Mouse (Mus musculus): ENCODE data around the gene Olfr1217. TPM values are rescaled to one million over a fixed set of nuclear protein-coding genes. Genes with fewer than 3 reads are reported as not detected.
"Not testable (repeated sequence)": the region's sequence is repeated elsewhere in the genome, so short reads cannot be mapped to it uniquely, and the experiment has no call there.

Olfr1217 gene
- not detected in 2 replicates for polyA plus RNA-seq (2014; fragmentation: Nextera tagmentation; extraction: Ambion mirVana)

DNA sequence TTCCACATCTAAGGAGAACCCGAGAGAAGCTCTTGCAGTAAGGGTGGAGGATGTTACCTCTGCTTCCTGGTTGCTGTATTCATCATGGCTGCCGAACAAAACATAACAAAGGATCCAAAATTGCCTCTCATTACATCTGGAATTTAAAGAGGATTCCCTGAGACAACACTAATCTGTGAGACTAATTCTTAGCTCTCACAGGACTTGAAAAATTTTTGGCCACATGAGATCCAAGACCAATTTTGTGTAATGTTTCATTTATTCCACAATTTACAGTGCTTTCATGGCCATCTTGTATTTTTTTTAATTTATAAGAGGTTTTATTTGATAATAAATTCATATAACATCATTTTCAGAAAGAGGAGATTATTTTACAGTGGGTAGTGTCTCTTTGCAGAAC lies at the start of gene Olfr1217:
Gene Olfr1217, minus strand, starts transcription at position 101 of the 400 bp plus-strand sequence.
- Histone ChIP-seq H3K4me1 (ENCODE audit: control insufficient read depth in 2 of 2, insufficient read depth in 2 of 2, low read length in 2 of 2) (no peaks in the 10 kb centered on the region), H3K9me3 (ENCODE audit: control insufficient read depth, low read length) (no peaks in the 10 kb centered on the region), H3K27ac (replicated peaks in 1 of 2; ENCODE audit: control insufficient read depth in 1 of 2, insufficient read depth in 1 of 2, low read depth in 2 of 2, low read length in 2 of 2) (no peak within 1 kb of the TSS), H3K27me3 (ENCODE audit: control insufficient read depth, insufficient read depth, low read length) (no peaks in the 10 kb centered on the region), H3K4me3 (ENCODE audit: control insufficient read depth in 1 of 2, insufficient read depth in 1 of 2, low read depth in 1 of 2, low read length in 2 of 2) (no peak within 1 kb of the TSS), H3K9ac (ENCODE audit: low read length) (no peak within 1 kb of the TSS), H3K36me3 (ENCODE audit: control insufficient read depth, insufficient read depth, low read length) (no peaks in the 10 kb centered on the region), H3K4me2 (ENCODE audit: low read length) (no peak within 1 kb of the TSS)
- no peak for ATAC-seq (ENCODE audit: insufficient number of reproducible peaks, insufficient read depth, low FRiP score, low read depth)
- 62% methylated on average over 2 of the region's 2 CpGs for WGBS

DNA sequence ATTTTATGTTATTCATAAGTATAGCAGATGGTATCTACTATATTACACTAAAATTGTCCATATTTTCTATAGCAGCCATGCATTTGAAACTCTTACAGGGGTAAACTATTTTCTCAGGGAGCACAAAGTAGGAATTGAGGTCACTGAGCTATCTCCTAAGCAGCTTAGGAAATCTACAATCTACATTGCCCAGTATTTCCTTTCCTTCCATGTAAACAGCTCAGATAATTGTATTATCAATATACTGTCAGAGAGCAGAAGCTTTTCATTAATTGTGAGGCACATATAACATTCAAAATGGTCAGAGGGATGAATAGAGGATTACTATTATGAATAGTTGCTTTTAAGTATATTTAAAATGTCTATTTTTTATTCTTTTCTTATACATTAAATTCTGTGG lies 49.6 kb upstream of the Olfr1217 start:
- no peak overlapping the region for H3K9ac ChIP-seq (ENCODE audit: low read length)
- no peak for ATAC-seq (ENCODE audit: insufficient number of reproducible peaks, insufficient read depth, low FRiP score, low read depth)
- no peaks in the 10 kb centered on the region for H3K36me3 ChIP-seq (ENCODE audit: control insufficient read depth, insufficient read depth, low read length)
- H3K4me2 ChIP-seq (ENCODE audit: low read length): no peak overlapping the region
- H3K4me1 ChIP-seq (ENCODE audit: control insufficient read depth in 2 of 2, insufficient read depth in 2 of 2, low read length in 2 of 2): no peaks in the 10 kb centered on the region
- no peak overlapping the region for H3K4me3 ChIP-seq (ENCODE audit: control insufficient read depth in 1 of 2, insufficient read depth in 1 of 2, low read depth in 1 of 2, low read length in 2 of 2)
- no peaks in the 10 kb centered on the region for H3K9me3 ChIP-seq (ENCODE audit: control insufficient read depth, low read length)
- H3K27me3 ChIP-seq (ENCODE audit: control insufficient read depth, insufficient read depth, low read length): no peaks in the 10 kb centered on the region
- no peak overlapping the region for H3K27ac ChIP-seq (replicated peaks in 1 of 2; ENCODE audit: control insufficient read depth in 1 of 2, insufficient read depth in 1 of 2, low read depth in 2 of 2, low read length in 2 of 2)

DNA sequence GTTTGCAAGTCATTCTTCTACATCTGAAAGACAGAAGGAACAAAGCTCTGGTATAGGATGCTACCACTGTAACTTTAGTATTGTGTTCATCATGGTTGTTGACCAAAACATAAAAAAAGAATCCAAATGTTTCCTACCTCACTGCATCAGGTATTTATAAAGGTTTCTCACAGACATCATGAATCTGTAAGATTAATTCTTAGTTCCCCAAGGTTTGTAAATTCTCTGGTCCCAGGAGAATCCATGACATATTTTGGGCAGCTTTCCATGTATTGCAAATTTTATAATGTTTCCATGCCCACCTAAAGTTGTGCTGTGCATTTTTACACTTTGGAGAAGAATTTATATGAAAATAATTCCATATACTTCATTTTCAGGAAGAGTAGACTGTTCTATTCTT lies 29.2 kb upstream of the Olfr1217 start, which contains the start of gene Olfr1218:
Gene Olfr1218, minus strand, starts transcription at position 101 of the 400 bp plus-strand sequence.
- no peak within 1 kb of the TSS for H3K27ac ChIP-seq (replicated peaks in 1 of 2; ENCODE audit: control insufficient read depth in 1 of 2, insufficient read depth in 1 of 2, low read depth in 2 of 2, low read length in 2 of 2)
- H3K27me3 ChIP-seq (ENCODE audit: control insufficient read depth, insufficient read depth, low read length): no peaks in the 10 kb centered on the region
- no peak within 1 kb of the TSS for H3K4me2 ChIP-seq (ENCODE audit: low read length)
- H3K9me3 ChIP-seq (ENCODE audit: control insufficient read depth, low read length): no peaks in the 10 kb centered on the region
- H3K36me3 ChIP-seq (ENCODE audit: control insufficient read depth, insufficient read depth, low read length): no peaks in the 10 kb centered on the region
- no peak within 1 kb of the TSS for H3K9ac ChIP-seq (ENCODE audit: low read length)
- H3K4me1 ChIP-seq (ENCODE audit: control insufficient read depth in 2 of 2, insufficient read depth in 2 of 2, low read length in 2 of 2): no peaks in the 10 kb centered on the region
- no peak for ATAC-seq (ENCODE audit: insufficient number of reproducible peaks, insufficient read depth, low FRiP score, low read depth)
- no peak within 1 kb of the TSS for H3K4me3 ChIP-seq (ENCODE audit: control insufficient read depth in 1 of 2, insufficient read depth in 1 of 2, low read depth in 1 of 2, low read length in 2 of 2)

DNA sequence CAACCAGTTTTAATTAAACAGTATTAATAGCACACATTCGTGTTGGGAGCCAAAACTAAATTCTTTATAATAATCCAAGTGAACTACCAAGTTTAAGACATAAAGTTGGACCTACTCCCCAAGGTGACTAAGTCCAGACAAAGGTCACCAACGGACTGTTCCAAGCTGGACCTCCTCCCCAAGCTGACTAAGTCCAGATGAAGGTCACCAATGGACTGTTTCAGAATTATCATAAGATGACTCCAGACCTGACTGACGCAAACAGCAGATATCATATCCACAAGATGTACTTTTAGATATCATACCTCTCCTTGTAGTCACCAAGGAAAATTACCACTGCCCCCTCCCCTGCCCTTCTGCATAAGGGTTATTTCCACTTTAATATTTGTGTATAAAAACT lies 10.4 kb downstream of the Olfr1217 start:
- 60% methylated on average over 3 of the region's 3 CpGs for WGBS
- not testable (repeated sequence) for H3K36me3 ChIP-seq (ENCODE audit: control insufficient read depth, insufficient read depth, low read length); H3K9ac ChIP-seq (ENCODE audit: low read length); H3K4me1 ChIP-seq (ENCODE audit: control insufficient read depth in 2 of 2, insufficient read depth in 2 of 2, low read length in 2 of 2); H3K27ac ChIP-seq (replicated peaks in 1 of 2; ENCODE audit: control insufficient read depth in 1 of 2, insufficient read depth in 1 of 2, low read depth in 2 of 2, low read length in 2 of 2); H3K4me3 ChIP-seq (ENCODE audit: control insufficient read depth in 1 of 2, insufficient read depth in 1 of 2, low read depth in 1 of 2, low read length in 2 of 2); H3K4me2 ChIP-seq (ENCODE audit: low read length); ATAC-seq (ENCODE audit: insufficient number of reproducible peaks, insufficient read depth, low FRiP score, low read depth); H3K27me3 ChIP-seq (ENCODE audit: control insufficient read depth, insufficient read depth, low read length); H3K9me3 ChIP-seq (ENCODE audit: control insufficient read depth, low read length)

DNA sequence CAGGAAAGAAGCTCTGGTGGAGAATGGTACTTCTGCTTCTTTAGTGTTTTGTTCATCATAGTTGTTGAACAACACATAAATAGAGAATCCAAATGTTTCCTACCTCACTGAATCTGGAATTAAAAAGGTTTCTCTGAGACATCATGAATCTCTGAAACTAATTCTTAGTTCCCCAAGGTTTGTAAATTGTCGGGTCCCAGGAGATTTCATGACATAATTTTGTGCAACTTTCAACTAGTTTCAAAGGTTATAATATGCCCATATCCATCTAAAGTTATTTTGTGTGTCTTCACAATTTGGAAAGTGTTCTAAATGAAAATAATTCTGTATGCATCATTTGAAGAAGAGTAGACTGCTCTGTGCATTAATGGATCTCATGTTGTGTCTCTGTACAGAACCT lies 13.6 kb downstream of the Olfr1217 start, which contains the start of gene Olfr1216:
Gene Olfr1216, minus strand, starts transcription at position 101 of the 400 bp plus-strand sequence.
- WGBS: 70% methylated on average over 1 of the region's 1 CpGs
- no peak within 1 kb of the TSS for H3K4me3 ChIP-seq (ENCODE audit: control insufficient read depth in 1 of 2, insufficient read depth in 1 of 2, low read depth in 1 of 2, low read length in 2 of 2)
- no peak for ATAC-seq (ENCODE audit: insufficient number of reproducible peaks, insufficient read depth, low FRiP score, low read depth)

DNA sequence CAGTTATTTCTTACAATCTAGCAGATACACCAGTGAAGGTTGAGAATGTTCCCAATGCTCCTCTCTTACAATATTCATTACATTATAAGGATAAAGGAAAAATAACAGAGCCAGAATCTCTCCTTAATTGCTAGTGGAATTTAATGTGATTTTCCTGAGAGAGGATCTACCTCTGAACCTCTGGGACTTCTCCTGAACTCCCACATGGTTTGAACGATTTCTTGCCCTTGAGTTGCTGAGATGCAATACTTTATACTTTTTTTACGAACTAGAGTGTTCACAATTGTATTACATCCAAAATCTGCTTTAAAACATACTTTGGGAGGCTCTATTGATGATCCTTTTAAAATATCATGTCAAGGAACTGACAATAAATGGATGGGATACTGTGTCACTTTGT lies 25.0 kb downstream of the Olfr1217 start, which contains the start of gene Olfr1215:
Gene Olfr1215, minus strand, starts transcription at position 101 of the 400 bp plus-strand sequence.
- WGBS: 53% methylated on average over 2 of the region's 2 CpGs
- Histone ChIP-seq H3K4me1 (ENCODE audit: control insufficient read depth in 2 of 2, insufficient read depth in 2 of 2, low read length in 2 of 2) (no peaks in the 10 kb centered on the region), H3K4me2 (ENCODE audit: low read length) (no peak within 1 kb of the TSS), H3K27ac (replicated peaks in 1 of 2; ENCODE audit: control insufficient read depth in 1 of 2, insufficient read depth in 1 of 2, low read depth in 2 of 2, low read length in 2 of 2) (no peak within 1 kb of the TSS), H3K9ac (ENCODE audit: low read length) (no peak within 1 kb of the TSS), H3K4me3 (ENCODE audit: control insufficient read depth in 1 of 2, insufficient read depth in 1 of 2, low read depth in 1 of 2, low read length in 2 of 2) (no peak within 1 kb of the TSS), H3K9me3 (ENCODE audit: control insufficient read depth, low read length) (no peaks in the 10 kb centered on the region), H3K27me3 (ENCODE audit: control insufficient read depth, insufficient read depth, low read length) (no peaks in the 10 kb centered on the region), H3K36me3 (ENCODE audit: control insufficient read depth, insufficient read depth, low read length) (no peaks in the 10 kb centered on the region)
- no peak for ATAC-seq (ENCODE audit: insufficient number of reproducible peaks, insufficient read depth, low FRiP score, low read depth)

More for the DNA sequence above, 13.6 kb downstream of the Olfr1217 start, which contains the start of gene Olfr1216:
- Histone ChIP-seq H3K36me3 (ENCODE audit: control insufficient read depth, insufficient read depth, low read length) (no peaks in the 10 kb centered on the region), H3K27ac (replicated peaks in 1 of 2; ENCODE audit: control insufficient read depth in 1 of 2, insufficient read depth in 1 of 2, low read depth in 2 of 2, low read length in 2 of 2) (no peak within 1 kb of the TSS), H3K27me3 (ENCODE audit: control insufficient read depth, insufficient read depth, low read length) (no peaks in the 10 kb centered on the region), H3K9me3 (ENCODE audit: control insufficient read depth, low read length) (no peaks in the 10 kb centered on the region), H3K9ac (ENCODE audit: low read length) (no peak within 1 kb of the TSS), H3K4me2 (ENCODE audit: low read length) (no peak within 1 kb of the TSS), H3K4me1 (ENCODE audit: control insufficient read depth in 2 of 2, insufficient read depth in 2 of 2, low read length in 2 of 2) (no peaks in the 10 kb centered on the region)

DNA sequence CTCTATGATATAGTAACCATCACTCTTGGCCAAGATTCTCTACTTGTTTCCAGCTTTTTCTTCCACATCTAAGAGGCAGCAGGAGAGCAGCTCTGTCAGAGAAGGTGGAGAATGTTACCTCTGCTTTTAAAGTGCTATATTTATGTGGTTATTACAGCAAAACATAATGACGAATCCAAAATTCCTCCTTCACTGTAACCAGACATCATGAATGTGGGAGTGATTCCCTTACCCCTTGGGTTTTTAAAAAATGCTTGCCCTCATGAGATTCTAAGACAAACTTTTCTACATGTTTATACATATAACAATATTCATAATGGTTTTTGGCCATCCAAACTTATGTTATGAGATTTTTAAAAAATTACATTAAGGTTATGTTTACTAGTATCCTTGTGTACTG lies 39.3 kb downstream of the Olfr1217 start, which contains the start of gene Olfr1214:
Gene Olfr1214, minus strand, starts transcription at position 101 of the 400 bp plus-strand sequence.
- Histone ChIP-seq H3K36me3 (ENCODE audit: control insufficient read depth, insufficient read depth, low read length) (no peaks in the 10 kb centered on the region), H3K27me3 (ENCODE audit: control insufficient read depth, insufficient read depth, low read length) (no peaks in the 10 kb centered on the region), H3K4me2 (ENCODE audit: low read length) (no peak within 1 kb of the TSS), H3K4me1 (ENCODE audit: control insufficient read depth in 2 of 2, insufficient read depth in 2 of 2, low read length in 2 of 2) (no peaks in the 10 kb centered on the region), H3K9me3 (ENCODE audit: control insufficient read depth, low read length) (no peaks in the 10 kb centered on the region), H3K4me3 (ENCODE audit: control insufficient read depth in 1 of 2, insufficient read depth in 1 of 2, low read depth in 1 of 2, low read length in 2 of 2) (no peak within 1 kb of the TSS), H3K9ac (ENCODE audit: low read length) (no peak within 1 kb of the TSS), H3K27ac (replicated peaks in 1 of 2; ENCODE audit: control insufficient read depth in 1 of 2, insufficient read depth in 1 of 2, low read depth in 2 of 2, low read length in 2 of 2) (no peak within 1 kb of the TSS)
- 77% methylated on average over 1 of the region's 1 CpGs for WGBS
- no peak for ATAC-seq (ENCODE audit: insufficient number of reproducible peaks, insufficient read depth, low FRiP score, low read depth)

DNA sequence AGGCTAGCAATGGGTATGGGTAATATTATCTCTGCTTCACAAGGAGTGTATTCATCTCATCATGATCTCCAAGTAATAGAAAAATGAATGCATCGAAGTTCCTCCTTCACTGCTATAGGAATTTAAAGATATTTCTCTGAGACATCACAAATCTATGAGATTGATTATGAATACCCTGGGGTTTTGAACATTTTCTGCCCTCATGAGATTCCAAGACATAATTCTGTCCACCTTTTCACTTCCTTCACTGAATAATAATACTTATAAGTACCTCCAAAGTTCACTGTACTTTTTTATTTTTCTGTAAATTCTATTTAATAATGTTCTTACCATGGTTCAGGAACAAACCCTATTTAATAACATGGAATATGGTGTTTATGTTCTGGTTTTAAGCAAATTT lies 51.7 kb downstream of the Olfr1217 start, which contains the start of gene Gm13762:
Gene Gm13762, minus strand, starts transcription at position 101 of the 400 bp plus-strand sequence.
- H3K4me3 ChIP-seq (ENCODE audit: control insufficient read depth in 1 of 2, insufficient read depth in 1 of 2, low read depth in 1 of 2, low read length in 2 of 2): no peak within 1 kb of the TSS
- no peak within 1 kb of the TSS for H3K4me2 ChIP-seq (ENCODE audit: low read length)
- 52% methylated on average over 1 of the region's 1 CpGs for whole genome bisulfite sequencing
- no peaks in the 10 kb centered on the region for H3K4me1 ChIP-seq (ENCODE audit: control insufficient read depth in 2 of 2, insufficient read depth in 2 of 2, low read length in 2 of 2)
- H3K27ac ChIP-seq (replicated peaks in 1 of 2; ENCODE audit: control insufficient read depth in 1 of 2, insufficient read depth in 1 of 2, low read depth in 2 of 2, low read length in 2 of 2): no peak within 1 kb of the TSS
- no peak within 1 kb of the TSS for H3K9ac ChIP-seq (ENCODE audit: low read length)
- H3K27me3 ChIP-seq (ENCODE audit: control insufficient read depth, insufficient read depth, low read length): no peaks in the 10 kb centered on the region
- no peaks in the 10 kb centered on the region for H3K36me3 ChIP-seq (ENCODE audit: control insufficient read depth, insufficient read depth, low read length)
- no peak for ATAC-seq (ENCODE audit: insufficient number of reproducible peaks, insufficient read depth, low FRiP score, low read depth)
- no peaks in the 10 kb centered on the region for H3K9me3 ChIP-seq (ENCODE audit: control insufficient read depth, low read length)

Measured in heart, embryonic 14.5 days (tissue).